Mouse (Mus musculus): ENCODE results near the gene Fhit. TPM values are rescaled to one million over a fixed set of nuclear protein-coding genes. Genes with fewer than 3 reads are reported as not detected.

Gene Fhit
- polyA plus RNA-seq, 1 experiment from 2014 or later, result 3.6 TPM

GRCm38 (mm10) chr14:9811177-9811846 lies 1350.5 kb downstream of the Fhit start:
- no peaks in the 10 kb centered on the region for H3K9me3 ChIP-seq (replicated peaks; ENCODE audit: control insufficient read depth, low read length)
- no peaks in the 10 kb centered on the region for H3K4me1 ChIP-seq (ENCODE audit: control insufficient read depth, insufficient read depth, low read length)
- 76% methylated on average over 7 of the region's 7 CpGs for WGBS
- H3K27me3 ChIP-seq (ENCODE audit: control insufficient read depth, insufficient read depth, low read length), result no peaks in the 10 kb centered on the region
- H3K36me3 ChIP-seq (ENCODE audit: control insufficient read depth, insufficient read depth), result no peaks in the 10 kb centered on the region
- no peak for ATAC-seq (replicated peaks; ENCODE audit: extremely low read depth, insufficient read depth, low FRiP score)
- H3K4me3 ChIP-seq (ENCODE audit: low read length), result no peak overlapping the region
- H3K27ac ChIP-seq (ENCODE audit: low read length), result no peak overlapping the region
- H3K9ac ChIP-seq (ENCODE audit: low read length), result no peak overlapping the region
- no peak overlapping the region for H3K4me2 ChIP-seq (ENCODE audit: low read depth, low read length)

- no peak overlapping the region for H3K4me2 ChIP-seq (ENCODE audit: low read depth, low read length)
- H3K9ac ChIP-seq (ENCODE audit: low read length), result no peak overlapping the region
- no peak overlapping the region for H3K27ac ChIP-seq (ENCODE audit: low read length)
- no peaks in the 10 kb centered on the region for H3K27me3 ChIP-seq (ENCODE audit: control insufficient read depth, insufficient read depth, low read length)
- H3K4me1 ChIP-seq (ENCODE audit: control insufficient read depth, insufficient read depth, low read length), result no peaks in the 10 kb centered on the region
- ATAC-seq (replicated peaks; ENCODE audit: extremely low read depth, insufficient read depth, low FRiP score), result no peak
- H3K36me3 ChIP-seq (ENCODE audit: control insufficient read depth, insufficient read depth), result no peaks in the 10 kb centered on the region
- no peak overlapping the region for H3K4me3 ChIP-seq (ENCODE audit: low read length)
- no peaks in the 10 kb centered on the region for H3K9me3 ChIP-seq (replicated peaks; ENCODE audit: control insufficient read depth, low read length)
These were observed 1368.4 kb downstream of the Fhit start for GRCm38 (mm10) chr14:9793403-9793802.

GRCm38 (mm10) chr14:9788402-9788950 lies 1373.4 kb downstream of the Fhit start:
- Histone ChIP-seq H3K9ac (ENCODE audit: low read length) (no peak overlapping the region), H3K4me1 (ENCODE audit: control insufficient read depth, insufficient read depth, low read length) (no peaks in the 10 kb centered on the region), H3K27ac (ENCODE audit: low read length) (no peak overlapping the region), H3K36me3 (ENCODE audit: control insufficient read depth, insufficient read depth) (no peaks in the 10 kb centered on the region), H3K4me3 (ENCODE audit: low read length) (no peak overlapping the region), H3K27me3 (ENCODE audit: control insufficient read depth, insufficient read depth, low read length) (no peaks in the 10 kb centered on the region), H3K4me2 (ENCODE audit: low read depth, low read length) (no peak overlapping the region), H3K9me3 (replicated peaks; ENCODE audit: control insufficient read depth, low read length) (no peaks in the 10 kb centered on the region)
- 60% methylated on average over 3 of the region's 3 CpGs for WGBS
- no peak for ATAC-seq (replicated peaks; ENCODE audit: extremely low read depth, insufficient read depth, low FRiP score)

- Histone ChIP-seq H3K9me3 (replicated peaks; ENCODE audit: control insufficient read depth, low read length) (no peaks in the 10 kb centered on the region), H3K27me3 (ENCODE audit: control insufficient read depth, insufficient read depth, low read length) (no peaks in the 10 kb centered on the region), H3K9ac (ENCODE audit: low read length) (no peak overlapping the region), H3K27ac (ENCODE audit: low read length) (no peak overlapping the region), H3K36me3 (ENCODE audit: control insufficient read depth, insufficient read depth) (no peaks in the 10 kb centered on the region), H3K4me3 (ENCODE audit: low read length) (no peak overlapping the region), H3K4me1 (ENCODE audit: control insufficient read depth, insufficient read depth, low read length) (no peaks in the 10 kb centered on the region), H3K4me2 (ENCODE audit: low read depth, low read length) (no peak overlapping the region)
- WGBS, result 83% methylated on average over 1 of the region's 1 CpGs
- ATAC-seq (replicated peaks; ENCODE audit: extremely low read depth, insufficient read depth, low FRiP score), result no peak
These were observed 1374.4 kb downstream of the Fhit start for GRCm38 (mm10) chr14:9787389-9787788.

GRCm38 (mm10) chr14:9785861-9786260 lies 1376.0 kb downstream of the Fhit start:
- Histone ChIP-seq H3K27me3 (ENCODE audit: control insufficient read depth, insufficient read depth, low read length) (no peaks in the 10 kb centered on the region), H3K9me3 (replicated peaks; ENCODE audit: control insufficient read depth, low read length) (no peaks in the 10 kb centered on the region), H3K9ac (ENCODE audit: low read length) (no peak overlapping the region), H3K4me2 (ENCODE audit: low read depth, low read length) (no peak overlapping the region), H3K4me3 (ENCODE audit: low read length) (no peak overlapping the region), H3K4me1 (ENCODE audit: control insufficient read depth, insufficient read depth, low read length) (no peaks in the 10 kb centered on the region), H3K27ac (ENCODE audit: low read length) (no peak overlapping the region), H3K36me3 (ENCODE audit: control insufficient read depth, insufficient read depth) (no peaks in the 10 kb centered on the region)
- ATAC-seq (replicated peaks; ENCODE audit: extremely low read depth, insufficient read depth, low FRiP score), result no peak
- WGBS, result 39% methylated on average over 1 of the region's 1 CpGs

- Histone ChIP-seq H3K9ac (ENCODE audit: low read length) (no peak overlapping the region), H3K4me3 (ENCODE audit: low read length) (no peak overlapping the region), H3K27ac (ENCODE audit: low read length) (no peak overlapping the region), H3K36me3 (ENCODE audit: control insufficient read depth, insufficient read depth) (no peaks in the 10 kb centered on the region), H3K4me1 (ENCODE audit: control insufficient read depth, insufficient read depth, low read length) (no peaks in the 10 kb centered on the region), H3K9me3 (replicated peaks; ENCODE audit: control insufficient read depth, low read length) (no peaks in the 10 kb centered on the region), H3K4me2 (ENCODE audit: low read depth, low read length) (no peak overlapping the region), H3K27me3 (ENCODE audit: control insufficient read depth, insufficient read depth, low read length) (no peaks in the 10 kb centered on the region)
- 79% methylated on average over 4 of the region's 4 CpGs for WGBS
- ATAC-seq (replicated peaks; ENCODE audit: extremely low read depth, insufficient read depth, low FRiP score), result no peak
These were observed 1410.5 kb downstream of the Fhit start for GRCm38 (mm10) chr14:9751341-9751740.

GRCm38 (mm10) chr14:9748709-9749108 lies 1413.1 kb downstream of the Fhit start:
- Histone ChIP-seq H3K4me1 (ENCODE audit: control insufficient read depth, insufficient read depth, low read length) (no peaks in the 10 kb centered on the region), H3K4me2 (ENCODE audit: low read depth, low read length) (no peak overlapping the region), H3K36me3 (ENCODE audit: control insufficient read depth, insufficient read depth) (no peaks in the 10 kb centered on the region), H3K9me3 (replicated peaks; ENCODE audit: control insufficient read depth, low read length) (no peaks in the 10 kb centered on the region), H3K27me3 (ENCODE audit: control insufficient read depth, insufficient read depth, low read length) (no peaks in the 10 kb centered on the region), H3K4me3 (ENCODE audit: low read length) (no peak overlapping the region), H3K27ac (ENCODE audit: low read length) (no peak overlapping the region), H3K9ac (ENCODE audit: low read length) (no peak overlapping the region)
- ATAC-seq (replicated peaks; ENCODE audit: extremely low read depth, insufficient read depth, low FRiP score), result no peak
- 85% methylated on average over 1 of the region's 1 CpGs for WGBS

GRCm38 (mm10) chr14:9721917-9722472 lies 1439.8 kb downstream of the Fhit start:
- WGBS, result 58% methylated on average over 2 of the region's 2 CpGs
- Histone ChIP-seq H3K4me3 (ENCODE audit: low read length) (no peak overlapping the region), H3K27me3 (ENCODE audit: control insufficient read depth, insufficient read depth, low read length) (no peaks in the 10 kb centered on the region), H3K9me3 (replicated peaks; ENCODE audit: control insufficient read depth, low read length) (peaks cover 2% of the 10 kb centered on the region; the same call in 1 of the 2 replicates), H3K27ac (ENCODE audit: low read length) (no peak overlapping the region), H3K36me3 (ENCODE audit: control insufficient read depth, insufficient read depth) (no peaks in the 10 kb centered on the region), H3K4me1 (ENCODE audit: control insufficient read depth, insufficient read depth, low read length) (no peaks in the 10 kb centered on the region), H3K4me2 (ENCODE audit: low read depth, low read length) (no peak overlapping the region), H3K9ac (ENCODE audit: low read length) (no peak overlapping the region)
- ATAC-seq (replicated peaks; ENCODE audit: extremely low read depth, insufficient read depth, low FRiP score), result no peak

- Histone ChIP-seq H3K9me3 (replicated peaks; ENCODE audit: control insufficient read depth, low read length) (no peaks in the 10 kb centered on the region), H3K9ac (ENCODE audit: low read length) (no peak overlapping the region), H3K4me1 (ENCODE audit: control insufficient read depth, insufficient read depth, low read length) (no peaks in the 10 kb centered on the region), H3K36me3 (ENCODE audit: control insufficient read depth, insufficient read depth) (no peaks in the 10 kb centered on the region), H3K27me3 (ENCODE audit: control insufficient read depth, insufficient read depth, low read length) (no peaks in the 10 kb centered on the region), H3K27ac (ENCODE audit: low read length) (no peak overlapping the region), H3K4me3 (ENCODE audit: low read length) (no peak overlapping the region), H3K4me2 (ENCODE audit: low read depth, low read length) (no peak overlapping the region)
- ATAC-seq (replicated peaks; ENCODE audit: extremely low read depth, insufficient read depth, low FRiP score), result no peak
- WGBS, result 67% methylated on average over 1 of the region's 1 CpGs
These were observed 1463.2 kb downstream of the Fhit start for GRCm38 (mm10) chr14:9698621-9699020.

All from heart, embryonic 16.5 days (tissue).